Mouse (Mus musculus): Measurements from ENCODE around the gene Timm9.

DNA sequence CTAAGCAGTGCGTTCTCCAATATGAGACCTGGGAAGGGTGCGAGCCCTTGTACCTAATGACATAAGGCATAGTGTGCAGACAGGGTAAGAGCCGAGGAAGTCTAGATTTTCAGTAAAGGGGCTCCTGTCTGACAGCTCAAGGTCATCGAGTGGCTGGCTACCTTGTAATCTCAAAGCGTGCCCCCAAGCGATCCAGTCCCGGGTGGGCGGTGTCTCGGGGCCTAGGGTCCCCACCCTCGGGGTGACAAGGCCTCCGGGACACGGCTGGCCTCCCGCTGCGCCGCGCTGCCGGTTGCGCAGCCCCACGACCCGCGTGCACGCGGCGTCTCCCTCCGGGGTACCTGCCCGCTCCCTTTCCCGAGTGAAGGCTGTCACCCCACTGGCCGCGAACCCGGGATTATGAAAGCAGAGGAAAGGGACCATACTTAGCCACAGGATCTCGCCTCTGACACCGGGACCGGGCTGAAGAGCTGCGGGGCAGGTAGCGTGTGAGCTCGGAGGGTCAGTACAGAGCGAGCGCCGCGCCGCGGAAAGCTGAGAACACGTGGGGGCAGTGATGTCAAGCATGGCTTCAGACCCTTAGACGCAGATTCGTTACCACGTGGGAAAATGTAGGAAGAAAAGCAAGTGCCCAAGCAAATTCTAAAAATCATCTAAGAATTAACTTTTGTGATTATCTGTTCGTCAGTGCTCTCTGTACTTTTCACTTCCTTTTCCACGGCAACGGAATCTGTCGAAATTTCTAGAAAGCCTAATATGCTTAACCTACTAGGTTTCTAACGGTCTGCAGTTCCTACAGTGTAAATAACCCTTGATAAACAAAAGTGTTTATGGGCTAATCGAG lies at the start of gene Timm9, which contains the start of gene 2700049A03Rik:
- no peak for TF ChIP-seq CEBPB (IDR thresholded peaks at IDR 0.05; ENCODE audit: low read depth)
- no peak for TF ChIP-seq CTCF (IDR thresholded peaks at IDR 0.05; ENCODE audit: control insufficient read depth, insufficient read depth, insufficient read length)
